Mouse (Mus musculus) midbrain, postnatal 0 days (tissue): ENCODE data around the gene Mnx1. TPM values are rescaled to one million over a fixed set of nuclear protein-coding genes. Genes with fewer than 3 reads are reported as not detected.
"Not testable (repeated sequence)": the region's sequence is repeated elsewhere in the genome, so short reads cannot be mapped to it uniquely, and the experiment has no call there.

ENCODE experiments used
- ATAC-seq: fragments of 200-750 bp; cut with Nextera tagmentation; 2 replicates; pipeline ENCODE4 v1.8.0; 2017; ENCODE audit warnings: moderate number of reproducible peaks, mild to moderate bottlenecking, moderate TSS enrichment, moderate library complexity; ENCODE audit not compliant: low FRiP score
- DNase-seq: peaks from one replicate; pipeline ENCODE4 v3.0.0-alpha.2; 2015; ENCODE audit warnings: low spot score
- H3K27ac ChIP-seq: fragments of 300-500 bp; sonication (generic); 2 replicates; pipeline ENCODE4 v1.5.1; 2014; ENCODE audit warnings: low read depth, mild to moderate bottlenecking, low read length, mixed read lengths
- H3K27me3 ChIP-seq: fragments of 300-500 bp; sonication (generic); 2 replicates; pipeline ENCODE4 v1.6.1; 2014; ENCODE audit warnings: low read length, control low read depth, mixed read lengths; ENCODE audit not compliant: insufficient read depth
- H3K36me3 ChIP-seq: fragments of 300-500 bp; sonication (generic); 2 replicates; pipeline ENCODE4 v1.6.1; 2014; ENCODE audit warnings: low read length, control low read depth, mixed read lengths; ENCODE audit not compliant: insufficient read depth
- H3K4me1 ChIP-seq: fragments of 300-500 bp; sonication (generic); 2 replicates; pipeline ENCODE4 v1.6.1; 2014; ENCODE audit warnings: mild to moderate bottlenecking, control low read depth, antibody characterized with exemption, low read length, mixed read lengths; ENCODE audit not compliant: insufficient read depth
- H3K4me2 ChIP-seq: fragments of 300-500 bp; sonication (generic); 2 replicates; pipeline ENCODE4 v1.6.1; 2014; ENCODE audit warnings: low read depth, mild to moderate bottlenecking, low read length, mixed read lengths; ENCODE audit not compliant: poor library complexity, severe bottlenecking
- H3K4me3 ChIP-seq: fragments of 300-500 bp; sonication (generic); 2 replicates; pipeline ENCODE4 v1.5.1; 2014; ENCODE audit warnings: low read depth, mild to moderate bottlenecking, low read length, moderate library complexity
- H3K9ac ChIP-seq: fragments of 300-500 bp; sonication (generic); replicated peaks from 2 replicates; pipeline ENCODE4 v1.6.1; 2014; ENCODE audit warnings: mild to moderate bottlenecking, low read length, moderate library complexity, mixed read lengths; ENCODE audit not compliant: poor library complexity, severe bottlenecking
- H3K9me3 ChIP-seq: fragments of 300-500 bp; sonication (generic); 2 replicates; pipeline ENCODE4 v1.6.1; 2016; ENCODE audit warnings: low read length, control low read depth
- CTCF ChIP-seq: IDR thresholded peaks from 2 replicates; pipeline ENCODE4 v1.5.1; 2016; ENCODE audit warnings: antibody characterized with exemption, mild to moderate bottlenecking
- WGBS: fragments of 180-500 bp; shearing (Covaris S2); extraction: QIAGEN DNeasy Blood & Tissue Kit; methylation state at CpG from one replicate; pipeline ENCODE4 v1.1.7; 2014; 5-methylcytosine and 5-hydroxymethylcytosine counted together
- polyA plus RNA-seq: library from polyadenylated mRNA; unstranded; fragments of >200 nt; fragmentation: Nextera tagmentation; extraction: Ambion mirVana; gene quantifications from 2 replicates; pipeline ENCODE4 v1.2.1, GENCODE M21; 2015
- total RNA-seq: library from RNA; depleted of rRNA; stranded (reverse); fragments of >200 nt; gene quantifications from 2 replicates; pipeline ENCODE4 v1.2.3, GENCODE M21; 2014; rRNA removed

The Mnx1 gene
- total and polyA plus RNA-seq, 2 experiments from 2014 or later, result not detected

GRCm38 (mm10) chr5:29434872-29435358 is 43.4 kb downstream of the Mnx1 start:
- ATAC-seq, result peak; percentile 72
- Histone ChIP-seq H3K27me3 (no peaks in the 10 kb centered on the region), H3K9me3 (no peaks in the 10 kb centered on the region), H3K4me3 (peak overlapping the region; percentile 88), H3K4me2 (peak overlapping the region; percentile 91), H3K4me1 (peaks cover 9% of the 10 kb centered on the region; the same call in 1 of the 2 replicates), H3K27ac (peak overlapping the region; percentile 78), H3K36me3 (peaks cover 26% of the 10 kb centered on the region), H3K9ac (peak overlapping the region; percentile 79)
- no peak for DNase-seq
- no peak for TF ChIP-seq CTCF
- under 1% methylated on average over 48 of the region's 48 CpGs for WGBS

GRCm38 (mm10) chr5:29434228-29434871 is 43.9 kb downstream of the Mnx1 start, which contains the start of gene Nom1:
TSS of gene Nom1 (plus strand) at chr5:29434664.
- no peaks in the 10 kb centered on the region for H3K27me3 ChIP-seq
- ATAC-seq (peak; percentile 95), DNase-seq (peak; percentile 94)
- peak within 1 kb of the TSS; percentile 79 for H3K9ac ChIP-seq
- no peaks in the 10 kb centered on the region for H3K9me3 ChIP-seq
- peak within 1 kb of the TSS; percentile 78 for H3K27ac ChIP-seq
- peak within 1 kb of the TSS; percentile 88 for H3K4me3 ChIP-seq
- peaks cover 9% of the 10 kb centered on the region; the same call in 1 of the 2 replicates for H3K4me1 ChIP-seq
- WGBS, result 4% methylated on average over 29 of the region's 29 CpGs
- TF ChIP-seq CTCF, result 0 out of 2 replicates have a peak, but pooled peaks have one; percentile 32
- H3K36me3 ChIP-seq, result peaks cover 22% of the 10 kb centered on the region
- peak within 1 kb of the TSS; percentile 91 for H3K4me2 ChIP-seq

GRCm38 (mm10) chr5:29423330-29423729 is 54.9 kb downstream of the Mnx1 start:
- ATAC-seq, H3K4me2 ChIP-seq, H3K9ac ChIP-seq, H3K4me3 ChIP-seq, H3K9me3 ChIP-seq, H3K36me3 ChIP-seq, DNase-seq, H3K27ac ChIP-seq, H3K4me1 ChIP-seq, H3K27me3 ChIP-seq: not testable (repeated sequence)
- 60% methylated on average over 3 of the region's 3 CpGs for WGBS

Other genes starting within 250 kb of the Mnx1 start
- gene Lmbr1, start 100.1 kb downstream of the Mnx1 start, total RNA-seq, result 32.3 and 39.5 TPM in 2 replicates
- gene Lmbr1, start 100.1 kb downstream of the Mnx1 start, polyA plus RNA-seq, result 44.0 and 45.4 TPM in 2 replicates
- 11.4 and 13.6 TPM in 2 replicates for gene Nom1, start 43.8 kb downstream of the Mnx1 start, total RNA-seq
- gene Nom1, start 43.8 kb downstream of the Mnx1 start, polyA plus RNA-seq, result 12.5 and 12.6 TPM in 2 replicates
- gene Ube3c, start 90.8 kb upstream of the Mnx1 start, total RNA-seq, result 76.3 and 89.4 TPM in 2 replicates
- gene Ube3c, start 90.8 kb upstream of the Mnx1 start, polyA plus RNA-seq, result 32.6 and 38.0 TPM in 2 replicates